Mouse (Mus musculus) stomach, postnatal 0 days (tissue): ENCODE measurements at regions not wholly inside any gene's neighbourhood (a gene's known extent, or its start where the extent isn't known, plus 50 kb on each side); places are given as distances from the start of the nearest gene placed in this dataset.

Experiments used
- CTCF ChIP-seq: IDR thresholded peaks from 2 replicates; pipeline ENCODE4 v1.5.1; 2016; ENCODE audit warnings: antibody characterized with exemption, low read depth, mild to moderate bottlenecking, moderate library complexity
- EP300 ChIP-seq: optimal IDR thresholded peaks from 2 replicates; pipeline ENCODE3; 2016; ENCODE audit warnings: antibody characterized with exemption

DNA sequence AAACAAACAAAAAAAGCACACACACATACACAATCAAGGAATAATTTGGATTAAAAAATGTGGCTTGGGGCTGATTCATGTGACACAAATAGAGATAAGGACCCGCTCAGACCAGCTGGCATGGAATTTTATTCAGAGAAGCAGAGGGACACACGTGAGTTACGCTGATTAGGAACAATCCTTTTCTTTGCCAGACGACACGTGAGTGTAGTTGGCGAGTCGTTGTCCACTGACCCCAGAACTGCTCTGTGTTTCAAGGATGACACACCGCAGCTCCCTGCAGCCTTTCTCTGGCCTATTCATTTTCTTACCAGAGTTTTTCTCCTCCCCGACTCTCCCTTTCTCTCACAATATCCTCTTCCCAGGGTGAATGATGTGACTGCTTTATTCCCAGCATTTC is 163.4 kb upstream of the 4933402D24Rik start:
- no peak for TF ChIP-seq CTCF
- TF ChIP-seq EP300, result no peak
